Mouse (Mus musculus): ENCODE measurements around the gene Rapgef1. TPM values are rescaled to one million over a fixed set of nuclear protein-coding genes. Genes with fewer than 3 reads are reported as not detected.

The Rapgef1 gene
- 10 to 100 TPM; 83.8 to 88.5 TPM for total RNA-seq (2021)
- long read RNA-seq, full-length matches to known transcripts: 26 of 119 reads
- long read RNA-seq, partial matches to known transcripts: 25 of 119 reads
- long read RNA-seq, other reads (novel, unspliced or antisense): 68 of 119 reads

- peak; percentile 81 to 91 for DNase-seq (ENCODE audit: low spot score in 2 of 2)
Measured at GRCm38 (mm10) chr2:29619484-29620300, at the start of gene Rapgef1. TSS of gene Rapgef1 (plus strand) at chr2:29619720.

DNA sequence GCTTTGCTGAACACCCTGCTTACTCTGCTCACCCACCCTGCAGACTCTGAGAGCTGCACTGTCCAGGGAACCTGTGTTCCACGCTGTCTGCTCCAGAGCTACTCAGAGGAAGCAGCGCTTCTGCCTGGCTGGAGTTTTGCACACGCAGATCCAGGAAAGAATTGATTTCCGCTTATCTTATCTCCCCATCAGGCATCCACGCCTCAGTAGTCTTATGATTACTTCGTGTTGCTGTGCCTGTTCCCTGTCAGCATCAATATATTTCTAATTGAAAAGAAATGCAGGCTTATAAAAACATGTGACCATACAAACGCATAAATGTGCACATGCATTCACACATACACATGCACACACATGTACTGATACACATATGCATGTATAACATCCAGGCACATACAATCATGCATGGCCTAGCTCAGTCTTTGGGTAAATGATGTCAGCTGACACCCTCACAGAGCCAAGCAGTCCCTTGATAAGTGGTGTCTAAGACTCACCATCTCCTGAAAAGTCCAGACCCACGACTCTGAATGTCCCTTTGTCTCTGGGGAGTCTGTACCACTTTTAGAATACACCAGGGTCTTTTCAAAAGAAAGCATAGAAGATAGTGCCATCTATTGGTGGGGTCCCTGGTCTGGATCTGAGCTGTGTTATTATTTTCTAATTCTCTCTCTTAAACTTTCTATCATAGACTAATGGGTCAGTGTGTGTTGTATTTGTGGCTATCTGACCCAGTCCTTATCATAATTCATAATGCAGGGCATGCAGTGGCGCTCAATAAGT, 47.4 kb upstream of the Rapgef1 start:
- DNase-seq (ENCODE audit: low spot score in 2 of 2): peak in 1 of 2 experiments; percentile 38

DNA sequence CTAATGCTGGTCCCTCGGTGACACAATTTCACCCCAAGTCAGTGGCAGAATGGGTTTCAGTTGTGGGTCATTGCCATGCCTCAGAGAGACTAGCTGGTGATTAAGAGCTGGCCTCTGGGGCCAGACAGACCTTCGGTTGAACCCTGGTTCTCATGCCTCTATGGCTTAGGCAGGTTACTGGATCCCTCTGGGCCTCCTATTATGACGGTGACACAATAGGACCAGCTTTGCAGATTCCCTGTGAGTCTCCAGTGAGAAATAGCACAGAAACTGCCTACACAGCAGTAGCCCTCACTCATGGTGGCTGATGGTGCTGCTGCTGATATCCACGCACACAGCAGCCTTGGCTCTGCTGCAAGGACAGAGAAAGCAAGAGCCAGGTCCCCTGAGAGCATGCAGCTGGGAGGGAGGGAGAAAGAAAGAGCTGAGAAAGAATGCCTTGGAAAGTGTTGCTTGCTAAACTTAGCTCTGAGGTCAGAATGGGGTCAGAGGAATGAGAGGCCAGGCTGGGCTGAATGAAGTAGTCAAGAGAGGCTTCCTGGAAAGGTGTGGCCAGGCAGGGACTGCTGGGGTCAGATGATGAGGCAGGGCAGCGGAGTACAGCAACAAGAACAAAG, 46.6 kb upstream of the Rapgef1 start:
- DNase-seq (ENCODE audit: low spot score in 2 of 2): no peak

GRCm38 (mm10) chr2:29573591-29573990, 45.9 kb upstream of the Rapgef1 start:
- DNase-seq (ENCODE audit: low spot score in 2 of 2): no peak

DNA sequence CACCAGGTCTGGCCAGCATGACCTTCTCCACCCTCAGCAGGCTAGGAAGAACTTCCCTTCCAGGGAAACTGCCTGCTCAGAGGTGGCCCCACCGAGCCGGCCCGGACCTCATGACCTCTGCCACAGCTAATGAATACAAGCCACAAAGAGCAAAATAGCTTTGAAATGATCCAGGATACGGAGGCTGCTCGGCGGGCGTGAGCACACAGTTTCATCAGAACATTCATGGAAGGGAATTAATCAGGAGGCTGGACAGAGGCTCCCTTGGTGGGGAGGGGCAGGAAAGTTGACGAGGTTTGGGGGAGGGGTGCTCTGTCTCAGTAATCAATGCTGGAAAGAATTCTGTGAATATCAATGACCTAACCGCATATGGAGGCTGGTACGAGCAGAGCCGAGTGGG, 45.3 kb upstream of the Rapgef1 start:
- no peak for DNase-seq (ENCODE audit: low spot score in 2 of 2)

DNA sequence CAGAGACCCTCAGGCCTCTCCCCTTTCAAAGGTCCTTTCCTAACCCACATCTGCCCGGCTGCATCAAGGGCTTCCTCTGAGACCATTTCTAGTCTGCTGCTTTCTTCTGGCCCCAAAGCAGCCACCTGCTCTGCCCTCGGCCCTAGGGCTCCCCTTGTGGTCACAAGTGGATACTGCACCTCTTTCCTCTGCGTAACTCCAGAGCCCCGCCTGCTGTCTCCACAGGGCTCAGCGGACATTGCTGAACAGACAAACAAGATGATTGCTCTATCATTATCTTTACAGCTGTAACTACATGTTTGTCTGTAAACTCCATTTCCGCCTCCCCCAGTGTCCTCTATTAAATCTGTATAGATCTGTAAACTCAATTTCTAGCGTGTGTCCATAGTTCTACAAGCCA, 37.1 kb upstream of the Rapgef1 start:
- DNase-seq (ENCODE audit: low spot score in 2 of 2): peak; percentile 72 to 86

GRCm38 (mm10) chr2:29586017-29586702, 33.4 kb upstream of the Rapgef1 start:
- no peak for DNase-seq (ENCODE audit: low spot score in 2 of 2)

DNA sequence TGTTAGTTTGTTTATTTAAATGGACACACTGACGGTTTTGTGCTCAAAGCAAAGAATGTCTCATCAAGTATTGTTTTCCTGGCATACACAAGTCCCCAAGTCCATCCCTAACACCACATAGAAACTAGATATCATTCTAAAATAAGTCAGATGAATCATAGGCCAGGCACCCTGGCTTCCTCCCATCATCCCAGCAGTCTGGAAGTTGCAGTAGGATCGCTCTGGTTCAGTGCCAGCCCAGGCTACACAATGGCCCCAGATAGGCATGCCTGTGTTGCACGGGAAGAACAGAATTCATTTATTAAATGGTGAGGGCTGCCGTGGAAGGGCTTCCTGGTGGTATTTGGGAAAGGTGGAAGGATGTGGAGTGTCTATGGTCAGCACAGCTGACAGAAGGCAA, 31.5 kb upstream of the Rapgef1 start:
- DNase-seq (ENCODE audit: low spot score in 2 of 2): no peak

DNA sequence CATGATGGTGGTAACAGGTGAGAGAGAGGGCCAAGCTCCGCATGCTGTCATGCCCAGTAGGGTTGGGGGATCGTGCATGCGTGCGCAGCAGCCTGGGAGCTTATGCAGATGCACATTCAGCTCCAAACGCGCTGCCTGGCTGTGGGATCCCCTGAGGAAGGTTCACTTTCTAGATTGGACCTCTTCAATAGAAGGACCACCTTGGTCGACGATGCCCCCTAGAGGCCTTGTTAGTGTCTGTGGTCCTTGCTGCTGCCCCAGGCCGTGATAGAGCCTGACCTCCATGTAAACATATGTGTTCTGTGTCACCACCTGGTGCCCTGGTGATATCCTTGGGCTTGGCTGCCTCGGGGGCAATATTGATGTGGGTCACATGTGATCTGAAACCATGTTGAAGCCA, 30.3 kb upstream of the Rapgef1 start:
- DNase-seq (ENCODE audit: low spot score in 2 of 2): no peak

DNA sequence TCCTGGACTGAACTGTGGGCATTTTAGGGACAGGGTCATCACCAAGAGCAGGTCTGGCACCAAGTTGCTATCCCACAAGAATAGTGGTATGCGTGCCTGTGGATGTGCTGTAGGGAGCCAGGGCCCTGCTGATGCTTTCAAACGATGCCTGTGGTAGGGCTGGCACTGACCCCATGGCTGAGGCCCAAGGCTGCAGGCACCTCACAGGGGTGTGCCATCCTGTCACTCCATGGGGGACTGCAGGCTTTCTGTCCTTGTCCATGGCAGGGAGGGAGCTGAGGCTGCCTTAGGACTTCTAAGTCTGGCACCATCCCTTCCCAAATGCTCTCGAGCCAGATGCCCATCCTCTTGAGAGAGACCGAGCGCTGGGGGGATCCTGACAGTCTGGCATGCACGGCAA, 27.9 kb upstream of the Rapgef1 start:
- no peak for DNase-seq (ENCODE audit: low spot score in 2 of 2)

- DNase-seq (ENCODE audit: low spot score in 2 of 2): no peak
Measured at GRCm38 (mm10) chr2:29592537-29592936, 27.0 kb upstream of the Rapgef1 start.

DNA sequence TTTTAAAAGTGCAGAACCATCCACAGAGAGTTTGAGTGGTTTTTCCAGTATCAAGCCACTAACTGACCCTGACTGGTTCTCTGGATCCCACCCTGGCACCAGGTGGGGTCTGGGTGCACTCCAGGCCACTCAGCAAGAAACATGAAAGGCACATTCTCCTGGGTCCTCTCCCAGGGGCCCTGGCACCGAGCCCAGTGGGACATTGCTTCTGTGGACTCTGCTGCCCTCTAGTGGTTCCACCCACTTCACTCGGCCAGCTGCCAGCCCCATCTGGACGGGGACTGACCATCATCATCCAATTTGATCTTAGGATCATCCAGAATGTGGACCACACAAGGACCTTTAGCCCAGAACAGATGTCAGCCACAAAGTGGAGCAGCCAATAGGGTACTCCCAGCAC, 15.6 kb upstream of the Rapgef1 start:
- DNase-seq (ENCODE audit: low spot score in 2 of 2): peak; percentile 26 to 77

- no peak for DNase-seq (ENCODE audit: low spot score in 2 of 2)
Measured at GRCm38 (mm10) chr2:29605591-29605990, 13.9 kb upstream of the Rapgef1 start.

DNA sequence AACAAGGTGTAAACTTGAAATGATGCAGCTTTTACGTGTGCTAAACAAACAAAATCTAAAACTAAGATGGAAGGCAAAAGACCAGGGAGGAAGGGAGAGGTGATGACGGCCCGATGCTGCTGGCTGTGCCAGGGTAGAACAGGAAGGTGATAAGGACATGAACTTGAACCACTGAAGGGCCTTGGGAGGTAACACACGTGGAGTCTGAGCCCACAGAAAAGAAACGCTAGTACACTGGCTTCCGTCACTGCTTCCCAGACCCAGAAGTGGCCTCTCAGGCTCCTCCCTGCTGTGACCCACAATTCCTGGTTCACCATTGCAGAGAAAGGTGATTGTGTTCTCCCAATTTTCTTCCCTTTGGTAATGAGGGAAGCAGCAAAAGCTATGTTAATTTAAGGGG, 13.1 kb upstream of the Rapgef1 start:
- no peak for DNase-seq (ENCODE audit: low spot score in 2 of 2)

- no peak for DNase-seq (ENCODE audit: low spot score in 2 of 2)
Measured at GRCm38 (mm10) chr2:29617341-29617740, 2.2 kb upstream of the Rapgef1 start.

- DNase-seq (ENCODE audit: low spot score in 2 of 2): no peak
Measured at GRCm38 (mm10) chr2:29618926-29619483, 515 bp upstream of the Rapgef1 start.

- no peak for DNase-seq (ENCODE audit: low spot score in 2 of 2)
Measured at GRCm38 (mm10) chr2:29620301-29620827, 844 bp downstream of the Rapgef1 start.

DNA sequence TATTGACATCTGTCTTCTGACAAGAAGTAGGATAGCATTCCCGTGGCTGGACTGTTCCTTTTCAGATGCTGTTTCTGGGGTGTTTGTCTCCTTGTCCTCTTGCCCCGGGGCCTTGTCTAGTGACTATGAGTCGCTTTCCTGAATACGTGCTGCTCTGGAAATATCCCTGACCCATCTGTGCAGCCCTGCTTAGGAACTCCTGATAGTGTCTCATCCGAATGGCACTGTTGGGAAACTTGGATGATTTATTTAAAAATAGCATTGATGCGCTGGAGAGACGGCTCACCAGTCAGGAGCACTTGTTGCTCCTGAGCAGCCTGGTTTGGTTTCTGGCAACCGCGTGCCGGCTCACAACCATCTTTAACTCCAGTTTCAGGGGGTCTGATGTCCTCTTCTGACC, 1.6 kb downstream of the Rapgef1 start:
- DNase-seq (ENCODE audit: low spot score in 2 of 2): no peak

GRCm38 (mm10) chr2:29621636-29622035, 2.1 kb downstream of the Rapgef1 start:
- DNase-seq (ENCODE audit: low spot score in 2 of 2): no peak

DNA sequence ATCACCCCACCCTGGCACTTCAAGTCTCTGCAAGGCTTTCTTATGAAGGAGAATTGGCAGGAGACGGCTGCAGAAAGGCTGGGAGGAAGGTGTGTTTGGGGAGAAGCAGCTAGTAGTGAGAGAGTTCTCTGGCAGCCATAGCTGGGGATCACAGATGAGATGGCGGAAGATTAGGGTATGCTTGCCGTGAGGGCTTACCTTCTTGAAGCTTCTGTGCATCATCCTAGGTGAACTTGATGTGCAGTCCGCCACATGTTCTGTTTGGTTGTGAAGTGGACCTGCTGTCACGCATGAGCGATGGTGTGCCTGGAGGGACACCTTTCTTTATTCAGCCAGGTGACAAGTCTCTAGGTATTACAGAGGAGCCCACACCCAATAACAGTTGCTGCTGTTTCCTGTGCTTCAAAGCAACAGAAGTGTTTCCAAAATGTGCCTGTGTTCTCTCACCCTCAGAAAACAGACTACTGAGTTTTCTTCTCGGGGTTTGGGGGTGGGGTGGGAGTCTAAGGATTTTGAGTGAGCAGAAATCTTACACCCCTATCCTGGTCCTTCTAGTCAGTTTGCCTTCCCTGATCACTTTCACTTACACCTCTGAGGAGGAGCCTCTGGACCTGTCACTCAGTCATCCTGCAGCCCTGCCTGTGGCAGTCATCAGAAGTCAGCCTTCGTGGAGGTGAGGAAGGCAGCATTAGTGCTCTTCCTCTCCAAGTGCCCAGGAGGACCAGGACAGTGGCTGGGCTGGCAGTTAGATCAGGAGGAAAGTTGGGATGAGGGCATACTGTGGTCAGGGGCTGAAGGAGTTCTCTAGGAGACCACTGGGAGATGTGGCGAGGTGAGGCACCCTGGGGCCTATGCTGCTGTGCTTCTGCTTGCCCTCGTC, 2.8 kb downstream of the Rapgef1 start:
- DNase-seq (ENCODE audit: low spot score in 2 of 2): no peak

Measured in layer of hippocampus, adult 18-20 months (tissue).